Mouse (Mus musculus) limb, embryonic 14.5 days (tissue): ENCODE data around the gene Fancc. TPM values are rescaled to one million over a fixed set of nuclear protein-coding genes. Genes with fewer than 3 reads are reported as not detected.
"Not testable (repeated sequence)": the region's sequence is repeated elsewhere in the genome, so short reads cannot be mapped to it uniquely, and the experiment has no call there.

Source experiments
- ATAC-seq: fragments of 200-750 bp; cut with Nextera tagmentation; 2 replicates; pipeline ENCODE4 v1.8.0; 2017; ENCODE audit warnings: low read depth, moderate number of reproducible peaks, moderate TSS enrichment; ENCODE audit not compliant: low FRiP score
- DNase-seq: peaks from one replicate; pipeline ENCODE4 v3.0.0-alpha.2; 2015; ENCODE audit warnings: low spot score
- H3K27ac ChIP-seq: fragments of 300-500 bp; sonication (generic); replicated peaks from 2 replicates; pipeline ENCODE4 v1.5.1; 2014; ENCODE audit warnings: low read depth, mild to moderate bottlenecking, low read length, moderate library complexity, mixed read lengths
- H3K27me3 ChIP-seq: fragments of 300-500 bp; sonication (generic); 2 replicates; pipeline ENCODE4 v1.6.1; 2014; ENCODE audit warnings: low read length, mixed read lengths; ENCODE audit not compliant: control insufficient read depth, insufficient read depth
- H3K36me3 ChIP-seq: fragments of 300-500 bp; sonication (generic); 2 replicates; pipeline ENCODE4 v1.6.1; 2014; ENCODE audit warnings: mild to moderate bottlenecking, low read length, moderate library complexity, mixed read lengths; ENCODE audit not compliant: control insufficient read depth, insufficient read depth
- H3K4me1 ChIP-seq: fragments of 300-500 bp; sonication (generic); 2 replicates; pipeline ENCODE4 v1.6.1; 2014; ENCODE audit warnings: antibody characterized with exemption, low read length, mixed read lengths; ENCODE audit not compliant: control insufficient read depth, insufficient read depth
- H3K4me2 ChIP-seq: fragments of 300-500 bp; sonication (generic); replicated peaks from 2 replicates; pipeline ENCODE4 v1.6.1; 2014; ENCODE audit warnings: low read depth, mild to moderate bottlenecking, low read length, moderate library complexity; ENCODE audit not compliant: severe bottlenecking
- H3K4me3 ChIP-seq: fragments of 300-500 bp; sonication (generic); replicated peaks from 2 replicates; pipeline ENCODE4 v1.5.1; 2014; ENCODE audit warnings: low read length
- H3K9ac ChIP-seq: fragments of 300-500 bp; sonication (generic); 2 replicates; pipeline ENCODE4 v1.6.1; 2014; ENCODE audit warnings: mild to moderate bottlenecking, low read depth, low read length, moderate library complexity; ENCODE audit not compliant: severe bottlenecking
- H3K9me3 ChIP-seq: fragments of 300-500 bp; sonication (generic); 2 replicates; pipeline ENCODE4 v1.6.1; 2016; ENCODE audit warnings: low read length; ENCODE audit not compliant: control insufficient read depth
- POLR2A ChIP-seq: fragments of 200-500 bp; IDR thresholded peaks from 2 replicates; pipeline ENCODE4 v1.8.0; 2012; ENCODE audit warnings: inconsistent platforms, mild to moderate bottlenecking, moderate library complexity, borderline replicate concordance; ENCODE audit not compliant: insufficient read depth, insufficient read length; ENCODE audit errors: extremely low read depth
- WGBS: fragments of 180-500 bp; shearing (Covaris S2); extraction: QIAGEN DNeasy Blood & Tissue Kit; methylation state at CpG from one replicate; pipeline ENCODE4 v1.1.7; 2014; 5-methylcytosine and 5-hydroxymethylcytosine counted together
- polyA plus RNA-seq, 2 experiments: library from polyadenylated mRNA; depleted of rRNA in 1 of 2; stranded (reverse) in 1 of 2; unstranded in 1 of 2; fragments of >200 nt; fragmentation: Nextera tagmentation in 1 of 2; extraction: Ambion mirVana in 1 of 2; gene quantifications; 2 replicates each; pipeline versions ENCODE4 v1.2.1 to v1.2.3; 2012 to 2014

Fancc gene
- polyA plus RNA-seq, 2 experiments = 20.5 to 22.8 TPM

DNA sequence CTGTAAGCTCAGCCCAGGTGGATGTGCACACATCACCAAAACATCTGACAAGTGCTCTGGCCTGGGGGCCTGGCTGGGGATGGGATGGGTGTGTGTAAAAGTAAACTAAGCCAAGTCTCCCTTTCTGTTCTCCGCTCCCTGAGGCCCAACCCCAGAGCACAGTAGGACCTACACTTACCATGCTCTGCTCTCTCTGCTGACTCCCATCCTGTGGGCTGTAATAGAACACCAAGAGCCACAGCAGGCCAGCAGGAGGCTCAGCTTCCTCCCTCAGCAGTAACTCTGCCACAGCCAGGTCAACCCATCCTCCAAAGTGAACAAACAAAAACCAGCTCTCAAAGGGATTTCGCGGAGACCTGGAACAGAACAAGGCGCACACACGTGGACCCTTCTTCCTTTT is 175.4 kb downstream of the Fancc start:
- H3K27me3 ChIP-seq = no peaks in the 10 kb centered on the region
- H3K36me3 ChIP-seq = peaks cover 4% of the 10 kb centered on the region; the same call in 1 of the 2 replicates
- no peak overlapping the region for H3K9ac ChIP-seq
- no peaks in the 10 kb centered on the region for H3K9me3 ChIP-seq
- H3K4me2 ChIP-seq = no peak overlapping the region
- peaks cover 41% of the 10 kb centered on the region for H3K4me1 ChIP-seq
- WGBS = 72% methylated on average over 5 of the region's 5 CpGs
- ATAC-seq (no peak), DNase-seq (no peak)
- no peak overlapping the region for H3K4me3 ChIP-seq
- H3K27ac ChIP-seq = no peak overlapping the region
- TF ChIP-seq POLR2A = no peak

- Histone ChIP-seq H3K9ac (no peak overlapping the region), H3K36me3 (peaks cover 4% of the 10 kb centered on the region; the same call in 1 of the 2 replicates), H3K4me1 (peaks cover 35% of the 10 kb centered on the region), H3K27ac (no peak overlapping the region), H3K9me3 (no peaks in the 10 kb centered on the region), H3K27me3 (no peaks in the 10 kb centered on the region), H3K4me2 (no peak overlapping the region), H3K4me3 (no peak overlapping the region)
- no peak for TF ChIP-seq POLR2A
- DNase-seq (no peak), ATAC-seq (no peak)
- 98% methylated on average over 7 of the region's 7 CpGs for WGBS
Measured at GRCm38 (mm10) chr13:63319814-63320213, 177.3 kb downstream of the Fancc start.

- Histone ChIP-seq H3K27me3 (no peaks in the 10 kb centered on the region), H3K4me3 (no peak overlapping the region), H3K4me1 (peaks cover 26% of the 10 kb centered on the region), H3K9me3 (no peaks in the 10 kb centered on the region), H3K4me2 (no peak overlapping the region), H3K9ac (no peak overlapping the region), H3K36me3 (peaks cover 4% of the 10 kb centered on the region; the same call in 1 of the 2 replicates), H3K27ac (no peak overlapping the region)
- DNase-seq = no peak
- no peak for ATAC-seq
- WGBS = 34% methylated on average over 7 of the region's 7 CpGs
- no peak for TF ChIP-seq POLR2A
Measured at GRCm38 (mm10) chr13:63317681-63318104, 179.4 kb downstream of the Fancc start.

- ATAC-seq = no peak
- no peaks in the 10 kb centered on the region for H3K9me3 ChIP-seq
- H3K27ac ChIP-seq = no peak overlapping the region
- TF ChIP-seq POLR2A = no peak
- no peak for DNase-seq
- no peaks in the 10 kb centered on the region for H3K27me3 ChIP-seq
- 87% methylated on average over 5 of the region's 5 CpGs for WGBS
- H3K4me2 ChIP-seq = no peak overlapping the region
- no peak overlapping the region for H3K9ac ChIP-seq
- H3K4me1 ChIP-seq = peaks cover 23% of the 10 kb centered on the region
- H3K36me3 ChIP-seq = peaks cover 4% of the 10 kb centered on the region; the same call in 1 of the 2 replicates
- H3K4me3 ChIP-seq = no peak overlapping the region
Measured at GRCm38 (mm10) chr13:63316407-63316806, 180.7 kb downstream of the Fancc start.

GRCm38 (mm10) chr13:63315777-63316176 is 181.3 kb downstream of the Fancc start:
- Histone ChIP-seq H3K27me3 (no peaks in the 10 kb centered on the region), H3K4me1 (peaks cover 23% of the 10 kb centered on the region), H3K4me3 (no peak overlapping the region), H3K4me2 (no peak overlapping the region), H3K9ac (no peak overlapping the region), H3K36me3 (peaks cover 8% of the 10 kb centered on the region), H3K27ac (no peak overlapping the region), H3K9me3 (no peaks in the 10 kb centered on the region)
- DNase-seq (no peak), ATAC-seq (no peak)
- 84% methylated on average over 6 of the region's 6 CpGs for WGBS
- no peak for TF ChIP-seq POLR2A

DNA sequence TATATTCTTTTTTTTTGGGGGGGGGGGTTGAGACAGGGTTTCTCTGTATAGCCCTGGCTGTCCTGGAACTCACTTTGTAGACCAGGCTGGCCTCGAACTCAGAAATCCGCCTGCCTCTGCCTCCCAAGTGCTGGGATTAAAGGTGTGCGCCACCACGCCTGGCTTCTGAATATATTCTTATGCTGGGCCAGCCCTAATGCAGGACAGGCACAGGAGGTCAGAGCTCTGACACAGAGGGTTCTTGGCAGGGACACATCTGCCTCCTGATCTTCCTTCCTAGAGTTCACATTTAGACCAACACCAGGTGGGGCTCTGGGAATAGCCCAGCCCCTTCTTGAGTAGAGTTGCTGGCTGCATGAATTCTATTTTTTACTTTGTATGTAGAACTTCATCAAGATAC is 182.0 kb downstream of the Fancc start:
- not testable (repeated sequence) for ATAC-seq, H3K36me3 ChIP-seq, H3K27me3 ChIP-seq, H3K4me3 ChIP-seq, H3K27ac ChIP-seq, H3K4me2 ChIP-seq, H3K9me3 ChIP-seq, H3K9ac ChIP-seq, DNase-seq
- 93% methylated on average over 2 of the region's 4 CpGs for WGBS
- H3K4me1 ChIP-seq = peaks cover 23% of the 10 kb centered on the region
